Mouse (Mus musculus) kidney, postnatal 0 days (tissue): ENCODE measurements around the gene Cd320. TPM values are rescaled to one million over a fixed set of nuclear protein-coding genes. Genes with fewer than 3 reads are reported as not detected.
"Not testable (repeated sequence)": the region's sequence is repeated elsewhere in the genome, so short reads cannot be mapped to it uniquely, and the experiment has no call there.

Experiments
- ATAC-seq: fragments of 200-750 bp; cut with Nextera tagmentation; replicated peaks from 2 replicates; pipeline ENCODE4 v1.8.0; 2017; ENCODE audit warnings: low read depth, moderate number of reproducible peaks, moderate TSS enrichment, moderate library complexity; ENCODE audit not compliant: low FRiP score
- DNase-seq: peaks from one replicate; pipeline ENCODE4 v3.0.0-alpha.2; 2016; ENCODE audit warnings: low spot score
- H3K27ac ChIP-seq: fragments of 300-500 bp; sonication (generic); 2 replicates; pipeline ENCODE4 v1.5.1; 2014; ENCODE audit warnings: mild to moderate bottlenecking
- H3K27me3 ChIP-seq: fragments of 300-500 bp; sonication (generic); 2 replicates; pipeline ENCODE4 v1.6.1; 2014; ENCODE audit warnings: low read length, mixed read lengths; ENCODE audit not compliant: insufficient read depth
- H3K36me3 ChIP-seq: fragments of 300-500 bp; sonication (generic); 2 replicates; pipeline ENCODE4 v1.6.1; 2014; ENCODE audit warnings: low read length, mixed read lengths; ENCODE audit not compliant: insufficient read depth
- H3K4me1 ChIP-seq: fragments of 300-500 bp; sonication (generic); replicated peaks from 2 replicates; pipeline ENCODE4 v1.6.1; 2014; ENCODE audit warnings: antibody characterized with exemption, low read length, mixed read lengths; ENCODE audit not compliant: insufficient read depth
- H3K4me2 ChIP-seq: fragments of 300-500 bp; sonication (generic); 2 replicates; pipeline ENCODE4 v1.6.1; 2014; ENCODE audit warnings: mild to moderate bottlenecking, low read length, moderate library complexity, mixed read lengths
- H3K4me3 ChIP-seq: fragments of 300-500 bp; sonication (generic); replicated peaks from 2 replicates; pipeline ENCODE4 v1.5.1; 2014; ENCODE audit warnings: low read depth, low read length
- H3K9ac ChIP-seq: fragments of 300-500 bp; sonication (generic); 2 replicates; pipeline ENCODE4 v1.6.1; 2014; ENCODE audit warnings: low read depth, low read length
- H3K9me3 ChIP-seq: fragments of 300-500 bp; sonication (generic); replicated peaks from 2 replicates; pipeline ENCODE4 v1.6.1; 2016; ENCODE audit warnings: low read length, inconsistent platforms, mixed read lengths
- CTCF ChIP-seq: IDR thresholded peaks from 2 replicates; pipeline ENCODE4 v1.5.1; 2016; ENCODE audit warnings: antibody characterized with exemption, low read depth, mild to moderate bottlenecking, moderate library complexity
- whole genome bisulfite sequencing: fragments of 180-500 bp; shearing (Covaris S2); extraction: QIAGEN DNeasy Blood & Tissue Kit; methylation state at CpG from one replicate; pipeline ENCODE4 v1.1.7; 2014; 5-methylcytosine and 5-hydroxymethylcytosine counted together
- polyA plus RNA-seq: library from polyadenylated mRNA; unstranded; fragments of >200 nt; fragmentation: Nextera tagmentation; extraction: Ambion mirVana; gene quantifications from 2 replicates; pipeline ENCODE4 v1.2.1, GENCODE M21; 2015

Gene Cd320
- polyA plus RNA-seq, 1 experiment from 2014 or later = 109 TPM

GRCm38 (mm10) chr17:33824084-33824996 lies 18.6 kb upstream of the Cd320 start, which contains the start of the genes Rps28 and Ndufa7:
Gene Rps28 (minus strand): TSS chr17:33824562.
Gene Ndufa7 (plus strand): TSS chr17:33824572.
- peak; percentile 97 for DNase-seq
- H3K9me3 ChIP-seq = no peaks in the 10 kb centered on the region
- peak within 1 kb of the TSS; percentile 59 for H3K4me3 ChIP-seq
- TF ChIP-seq CTCF = no peak
- H3K27me3 ChIP-seq = no peaks in the 10 kb centered on the region
- ATAC-seq = peak; percentile 93
- H3K9ac ChIP-seq = peak within 1 kb of the TSS; percentile 74
- H3K4me1 ChIP-seq = peaks cover 22% of the 10 kb centered on the region
- H3K27ac ChIP-seq = peak within 1 kb of the TSS; percentile 85
- WGBS = under 1% methylated on average over 51 of the region's 51 CpGs
- peaks cover 23% of the 10 kb centered on the region for H3K36me3 ChIP-seq
- peak within 1 kb of the TSS; percentile 89 for H3K4me2 ChIP-seq

- 2% methylated on average over 6 of the region's 6 CpGs for WGBS
Observed at GRCm38 (mm10) chr17:33824997-33825330, 17.9 kb upstream of the Cd320 start.

GRCm38 (mm10) chr17:33825462-33825861 lies 17.4 kb upstream of the Cd320 start:
- Histone ChIP-seq H3K4me2 (peak overlapping the region; percentile 74), H3K27ac (peak overlapping the region; percentile 85; the same call in 1 of the 2 replicates), H3K4me1 (peaks cover 22% of the 10 kb centered on the region), H3K4me3 (peak overlapping the region; percentile 59; the same call in 1 of the 2 replicates), H3K9ac (peak overlapping the region; percentile 70; the same call in 1 of the 2 replicates), H3K9me3 (no peaks in the 10 kb centered on the region), H3K27me3 (no peaks in the 10 kb centered on the region), H3K36me3 (peaks cover 25% of the 10 kb centered on the region)
- DNase-seq (no peak), ATAC-seq (no peak)
- 79% methylated on average over 8 of the region's 8 CpGs for WGBS
- no peak for TF ChIP-seq CTCF

More at GRCm38 (mm10) chr17:33824997-33825330, 17.9 kb upstream of the Cd320 start:
- ATAC-seq, H3K27me3 ChIP-seq, H3K9me3 ChIP-seq, DNase-seq: not testable (repeated sequence)
- Histone ChIP-seq H3K4me1 (peaks cover 22% of the 10 kb centered on the region), H3K4me2 (peak overlapping the region; percentile 74), H3K36me3 (peaks cover 23% of the 10 kb centered on the region), H3K4me3 (peak overlapping the region; percentile 59), H3K9ac (peak overlapping the region; percentile 70), H3K27ac (peak overlapping the region; percentile 85)

- peak; percentile 96 for TF ChIP-seq CTCF
- Histone ChIP-seq H3K4me3 (no peak overlapping the region), H3K9ac (no peak overlapping the region), H3K4me2 (no peak overlapping the region), H3K27me3 (no peaks in the 10 kb centered on the region), H3K4me1 (peaks cover 22% of the 10 kb centered on the region), H3K36me3 (peaks cover 16% of the 10 kb centered on the region), H3K9me3 (no peaks in the 10 kb centered on the region), H3K27ac (no peak overlapping the region)
- ATAC-seq = no peak
- WGBS = 0% methylated on average over 3 of the region's 3 CpGs
- peak; percentile 92 for DNase-seq
Observed at GRCm38 (mm10) chr17:33826850-33827249, 16.0 kb upstream of the Cd320 start.

- H3K4me1 ChIP-seq = peaks cover 14% of the 10 kb centered on the region; the same call in 1 of the 2 replicates
- H3K4me2 ChIP-seq = no peak overlapping the region
- H3K27me3 ChIP-seq = no peaks in the 10 kb centered on the region
- peaks cover 31% of the 10 kb centered on the region for H3K36me3 ChIP-seq
- peak; percentile 60 for DNase-seq
- no peak for TF ChIP-seq CTCF
- 49% methylated on average over 2 of the region's 2 CpGs for WGBS
- no peak overlapping the region for H3K4me3 ChIP-seq
- no peak overlapping the region for H3K9ac ChIP-seq
- no peaks in the 10 kb centered on the region for H3K9me3 ChIP-seq
- ATAC-seq = no peak
- H3K27ac ChIP-seq = peak overlapping the region; percentile 25; the same call in 1 of the 2 replicates
Observed at GRCm38 (mm10) chr17:33828892-33829291, 14.0 kb upstream of the Cd320 start.

GRCm38 (mm10) chr17:33829561-33829960 lies 13.3 kb upstream of the Cd320 start:
- Histone ChIP-seq H3K4me3 (no peak overlapping the region), H3K27ac (no peak overlapping the region), H3K36me3 (peaks cover 38% of the 10 kb centered on the region), H3K9ac (no peak overlapping the region), H3K27me3 (no peaks in the 10 kb centered on the region), H3K9me3 (no peaks in the 10 kb centered on the region), H3K4me1 (peaks cover 14% of the 10 kb centered on the region; the same call in 1 of the 2 replicates), H3K4me2 (no peak overlapping the region)
- no peak for TF ChIP-seq CTCF
- 92% methylated on average over 10 of the region's 10 CpGs for WGBS
- DNase-seq (no peak), ATAC-seq (no peak)
